ENCODE assay signal across 11 mouse cellular contexts in the genomic region with DNA sequence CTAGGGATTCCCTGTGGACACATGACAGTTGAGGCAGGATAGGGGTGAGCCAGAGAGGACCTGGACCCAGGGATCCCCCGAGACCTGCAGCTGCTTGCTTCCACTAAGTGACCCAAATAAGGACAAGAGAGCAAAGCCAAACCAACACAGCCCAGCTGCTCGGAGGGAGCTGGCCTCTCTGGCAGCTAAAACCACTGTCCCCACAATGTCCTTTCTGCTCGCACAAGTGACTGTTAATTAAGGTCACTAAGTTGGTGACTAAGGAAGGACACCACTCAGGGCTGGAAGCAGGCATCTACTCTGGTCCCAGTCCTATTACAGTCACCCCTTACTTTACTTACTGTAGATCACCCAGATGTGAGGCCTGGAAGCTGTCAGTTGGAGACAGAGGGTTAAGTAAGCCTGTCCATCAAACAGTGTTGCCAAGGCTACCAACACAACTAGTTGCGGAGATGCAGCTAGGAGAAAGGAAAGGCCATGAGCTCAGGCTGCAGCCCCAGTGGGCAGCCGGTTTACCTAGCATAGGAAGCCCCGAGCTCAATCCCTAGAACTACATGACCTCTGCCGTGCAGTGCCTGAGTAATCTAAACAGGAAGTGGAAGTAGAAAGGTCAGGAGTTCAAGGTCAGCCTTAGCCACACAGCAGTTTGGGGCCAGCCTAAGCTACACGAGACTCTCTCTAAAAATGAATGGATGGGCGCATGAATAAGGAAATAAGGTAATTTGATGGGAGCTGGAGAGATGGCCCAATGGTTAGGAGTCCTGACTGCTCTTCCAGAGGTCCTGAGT. TPM values are rescaled to one million over a fixed set of nuclear protein-coding genes. Genes with fewer than 3 reads are reported as not detected.
DNase-seq lines count a peak whose midpoint lies in the region; ATAC-seq lines count a peak whose summit lies in the region.
"Had no signal": no experiment of that assay in that cellular context is flagged by ENCODE, and none has a peak within 500 bp of the region (broad histone marks: within the 10 kb centered on the region; RNA-seq: fewer than 3 reads in every experiment).

No protein-coding gene starts in this region.

- no peaks in the 10 kb centered on the region; the same call in 1 of the 2 replicates for H3K36me3 ChIP-seq in heart, embryonic 12.5 days
- no peaks in the 10 kb centered on the region for H3K36me3 ChIP-seq in liver, embryonic 11.5 days (ENCODE audit: control insufficient read depth, insufficient read depth, low read length)
- H3K36me3 ChIP-seq: neural tube, embryonic 13.5 days had no signal

- no peak for ATAC-seq in heart, embryonic 12.5 days (ENCODE audit: insufficient number of reproducible peaks, low FRiP score)
- 0 out of 2 replicates have a peak, but pooled peaks have one; percentile 6 for ATAC-seq in liver, embryonic 11.5 days (replicated peaks; ENCODE audit: low FRiP score)

- peak; percentile 97 for DNase-seq in heart, adult 11 months
- DNase-seq in heart, adult 8-10 months (ENCODE audit: low spot score), result no peak
- peak; percentile 74 for DNase-seq in ES-CJ7 (ENCODE audit: low read depth, low spot score)
- DNase-seq in liver, embryonic 11.5 days (ENCODE audit: low spot score), result no peak
- no peak for DNase-seq in right cerebral cortex, adult 2 months (ENCODE audit: low spot score in 2 of 2)
- DNase-seq in embryo, embryonic 11 days, result no peak
- DNase-seq in embryo, embryonic 10.5 days (ENCODE audit: low spot score), result no peak
- DNase-seq: cerebellum, postnatal 25 days had no signal

- H3K4me2 ChIP-seq in heart, embryonic 12.5 days, result no peak overlapping the region
- no peak overlapping the region for H3K4me2 ChIP-seq in liver, embryonic 11.5 days
- H3K4me2 ChIP-seq: neural tube, embryonic 13.5 days had no signal

- H3K27ac ChIP-seq in heart, embryonic 12.5 days (ENCODE audit: poor library complexity, severe bottlenecking), result peak overlapping the region; percentile 67
- peak overlapping the region; percentile 22; the same call in 1 of the 2 replicates for H3K27ac ChIP-seq in liver, embryonic 11.5 days (ENCODE audit: low read depth, low read length)
- H3K27ac ChIP-seq: neural tube, embryonic 13.5 days had no signal

- WGBS in heart, embryonic 12.5 days, result 38% methylated on average over 9 of the region's 9 CpGs
- 48% methylated on average over 9 of the region's 9 CpGs for WGBS in liver, embryonic 11.5 days

- H3K27me3 ChIP-seq in heart, embryonic 12.5 days (replicated peaks), result no peaks in the 10 kb centered on the region
- H3K27me3 ChIP-seq in liver, embryonic 11.5 days (replicated peaks; ENCODE audit: control insufficient read depth, insufficient read depth, low read length), result no peaks in the 10 kb centered on the region
- H3K27me3 ChIP-seq: CH12.LX; neural tube, embryonic 13.5 days had no signal

- no peak overlapping the region for H3K4me3 ChIP-seq in heart, embryonic 12.5 days
- no peak overlapping the region for H3K4me3 ChIP-seq in liver, embryonic 11.5 days (ENCODE audit: low read depth, low read length)
- H3K4me3 ChIP-seq: neural tube, embryonic 13.5 days had no signal

- peaks cover 61% of the 10 kb centered on the region for H3K4me1 ChIP-seq in heart, embryonic 12.5 days (replicated peaks)
- H3K4me1 ChIP-seq in liver, embryonic 11.5 days (replicated peaks; ENCODE audit: control insufficient read depth, insufficient read depth, low read length), result peaks cover 37% of the 10 kb centered on the region
- H3K4me1 ChIP-seq: neural tube, embryonic 13.5 days had no signal

- no peak overlapping the region for H3K9ac ChIP-seq in heart, embryonic 12.5 days
- H3K9ac ChIP-seq in liver, embryonic 11.5 days (ENCODE audit: low read depth, low read length), result no peak overlapping the region
- H3K9ac ChIP-seq: neural tube, embryonic 13.5 days had no signal

- no peaks in the 10 kb centered on the region for H3K9me3 ChIP-seq in heart, embryonic 12.5 days (replicated peaks)
- H3K9me3 ChIP-seq in liver, embryonic 11.5 days (ENCODE audit: control insufficient read depth, low read length), result no peaks in the 10 kb centered on the region
- H3K9me3 ChIP-seq: neural tube, embryonic 13.5 days had no signal

RNA-seq across cellular contexts. Expression of a gene that starts 30.2 kb away (rescaled TPM):
- total RNA-seq in heart, adult 8-10 months (2022), result 1 to 10 TPM; 4.4 to 5.4 (median 4.7) TPM
- polyA plus RNA-seq in heart, embryonic 12.5 days (2016; fragmentation: Nextera tagmentation; extraction: Ambion mirVana), result 28.3 and 29.6 TPM in 2 replicates
- 16.7 and 17.7 TPM in 2 replicates for polyA plus RNA-seq in liver, embryonic 11.5 days (2014; fragmentation: Nextera tagmentation; extraction: Ambion mirVana)

RNA-seq across cellular contexts. Expression of a gene that starts 39.0 kb away (rescaled TPM):
- total RNA-seq in heart, adult 8-10 months (2022), result under 1 TPM; 0.26 to 0.41 (median 0.35) TPM
- 3.9 and 4.8 TPM in 2 replicates for polyA plus RNA-seq in heart, embryonic 12.5 days (2016; fragmentation: Nextera tagmentation; extraction: Ambion mirVana)
- 0.69 and 1.8 TPM in 2 replicates for polyA plus RNA-seq in liver, embryonic 11.5 days (2014; fragmentation: Nextera tagmentation; extraction: Ambion mirVana)

Comparison
In these comparisons a context has a peak if more than half of its experiments do, and no peak if none do; other contexts are left out.
1. DNase-seq: peak in heart, adult 11 months (single experiment) and ES-CJ7 (single experiment); none in heart, adult 8-10 months (single experiment), liver, embryonic 11.5 days (single experiment), right cerebral cortex, adult 2 months (0 of 2), embryo, embryonic 11 days (single experiment) and embryo, embryonic 10.5 days (single experiment).